Mouse (Mus musculus) kidney, embryonic 15.5 days (tissue): ENCODE data around the gene Hdgfl2. TPM values are rescaled to one million over a fixed set of nuclear protein-coding genes. Genes with fewer than 3 reads are reported as not detected.

Experiments
- ATAC-seq: fragments of 200-750 bp; cut with Nextera tagmentation; replicated peaks from 2 replicates; pipeline ENCODE4 v1.8.0; 2017; ENCODE audit warnings: moderate TSS enrichment; ENCODE audit not compliant: low FRiP score
- H3K27ac ChIP-seq: fragments of 300-500 bp; sonication (generic); 2 replicates; pipeline ENCODE4 v1.5.1; 2015; ENCODE audit warnings: mild to moderate bottlenecking, inconsistent platforms
- H3K27me3 ChIP-seq: fragments of 300-500 bp; sonication (generic); 2 replicates; pipeline ENCODE4 v1.6.1; 2015; ENCODE audit warnings: inconsistent platforms
- H3K36me3 ChIP-seq: fragments of 300-500 bp; sonication (generic); 2 replicates; pipeline ENCODE4 v1.6.1; 2015; ENCODE audit warnings: inconsistent platforms
- H3K4me1 ChIP-seq: fragments of 300-500 bp; sonication (generic); 2 replicates; pipeline ENCODE4 v1.6.1; 2015; ENCODE audit warnings: inconsistent platforms
- H3K4me2 ChIP-seq: fragments of 300-500 bp; sonication (generic); 2 replicates; pipeline ENCODE4 v1.6.1; 2015; ENCODE audit warnings: moderate library complexity, mild to moderate bottlenecking, inconsistent platforms
- H3K4me3 ChIP-seq: fragments of 300-500 bp; sonication (generic); replicated peaks from 2 replicates; pipeline ENCODE4 v1.5.1; 2015; ENCODE audit warnings: mild to moderate bottlenecking, inconsistent platforms
- H3K9ac ChIP-seq: fragments of 300-500 bp; sonication (generic); 2 replicates; pipeline ENCODE4 v1.6.1; 2015; ENCODE audit warnings: mild to moderate bottlenecking, inconsistent platforms
- H3K9me3 ChIP-seq: fragments of 300-500 bp; sonication (generic); replicated peaks from 2 replicates; pipeline ENCODE4 v1.6.1; 2016; ENCODE audit warnings: inconsistent platforms
- WGBS: fragments of 180-500 bp; shearing (Covaris S2); methylation state at CpG from one replicate; pipeline ENCODE4 v1.1.7; 2015; ENCODE audit warnings: mixed read lengths; 5-methylcytosine and 5-hydroxymethylcytosine counted together
- polyA plus RNA-seq: library from polyadenylated mRNA; unstranded; fragments of >200 nt; fragmentation: Nextera tagmentation; extraction: Ambion mirVana; gene quantifications from 2 replicates; pipeline ENCODE4 v1.2.1, GENCODE M21; 2015

The Hdgfl2 gene
- 123 and 141 TPM in 2 replicates for polyA plus RNA-seq

- Histone ChIP-seq H3K4me1 (peaks cover 39% of the 10 kb centered on the region), H3K27me3 (no peaks in the 10 kb centered on the region), H3K27ac (peak within 1 kb of the TSS; percentile 74), H3K4me2 (peak within 1 kb of the TSS; percentile 95), H3K4me3 (peak within 1 kb of the TSS; percentile 66), H3K9me3 (no peaks in the 10 kb centered on the region), H3K36me3 (peaks cover 22% of the 10 kb centered on the region), H3K9ac (peak within 1 kb of the TSS; percentile 88)
- WGBS: under 1% methylated on average over 61 of the region's 61 CpGs
- ATAC-seq: peak; percentile 94
Observed at GRCm38 (mm10) chr17:56078880-56079795, at the start of gene Hdgfl2. Gene Hdgfl2 (plus strand): TSS chr17:56079634.

- WGBS: 87% methylated on average over 9 of the region's 9 CpGs
- Histone ChIP-seq H3K9ac (no peak overlapping the region), H3K36me3 (peaks cover 59% of the 10 kb centered on the region)
Observed at GRCm38 (mm10) chr17:56030238-56030870, 49.1 kb upstream of the Hdgfl2 start.

GRCm38 (mm10) chr17:56030919-56031318 is 48.5 kb upstream of the Hdgfl2 start:
- ATAC-seq: peak; percentile 54
- Histone ChIP-seq H3K9me3 (no peaks in the 10 kb centered on the region), H3K4me1 (peaks cover 73% of the 10 kb centered on the region), H3K4me3 (no peak overlapping the region), H3K27me3 (no peaks in the 10 kb centered on the region), H3K36me3 (peaks cover 59% of the 10 kb centered on the region), H3K9ac (no peak overlapping the region), H3K4me2 (no peak overlapping the region), H3K27ac (peak overlapping the region; percentile 52; the same call in 1 of the 2 replicates)
- 45% methylated on average over 5 of the region's 5 CpGs for WGBS

More at GRCm38 (mm10) chr17:56030238-56030870, 49.1 kb upstream of the Hdgfl2 start:
- no peak overlapping the region for H3K4me3 ChIP-seq
- no peak overlapping the region for H3K4me2 ChIP-seq
- H3K27ac ChIP-seq: peak overlapping the region; percentile 52; the same call in 1 of the 2 replicates
- no peak for ATAC-seq
- H3K27me3 ChIP-seq: no peaks in the 10 kb centered on the region
- H3K4me1 ChIP-seq: peaks cover 73% of the 10 kb centered on the region
- no peaks in the 10 kb centered on the region for H3K9me3 ChIP-seq

- 89% methylated on average over 7 of the region's 7 CpGs for whole genome bisulfite sequencing
- ATAC-seq: no peak
- H3K9ac ChIP-seq: no peak overlapping the region
Observed at GRCm38 (mm10) chr17:56031431-56031830, 48.0 kb upstream of the Hdgfl2 start.

GRCm38 (mm10) chr17:56032127-56032733 is 47.2 kb upstream of the Hdgfl2 start:
- peak overlapping the region; percentile 49 for H3K27ac ChIP-seq

More at GRCm38 (mm10) chr17:56031431-56031830, 48.0 kb upstream of the Hdgfl2 start:
- H3K27me3 ChIP-seq: no peaks in the 10 kb centered on the region
- H3K4me1 ChIP-seq: peaks cover 68% of the 10 kb centered on the region
- H3K4me3 ChIP-seq: no peak overlapping the region
- peaks cover 56% of the 10 kb centered on the region for H3K36me3 ChIP-seq
- H3K9me3 ChIP-seq: no peaks in the 10 kb centered on the region
- H3K4me2 ChIP-seq: no peak overlapping the region
- peak overlapping the region; percentile 52; the same call in 1 of the 2 replicates for H3K27ac ChIP-seq

GRCm38 (mm10) chr17:56032831-56033230 is 46.6 kb upstream of the Hdgfl2 start:
- H3K27ac ChIP-seq: peak overlapping the region; percentile 49
- peaks cover 48% of the 10 kb centered on the region for H3K36me3 ChIP-seq
- no peaks in the 10 kb centered on the region for H3K27me3 ChIP-seq
- no peak for ATAC-seq
- H3K4me2 ChIP-seq: peak overlapping the region; percentile 35
- no peak overlapping the region for H3K4me3 ChIP-seq
- WGBS: 68% methylated on average over 7 of the region's 7 CpGs
- H3K4me1 ChIP-seq: peaks cover 65% of the 10 kb centered on the region
- no peaks in the 10 kb centered on the region for H3K9me3 ChIP-seq
- 0 out of 2 replicates have a peak overlapping the region, but pooled peaks have one; percentile 26 for H3K9ac ChIP-seq

More at GRCm38 (mm10) chr17:56032127-56032733, 47.2 kb upstream of the Hdgfl2 start:
- Histone ChIP-seq H3K9me3 (no peaks in the 10 kb centered on the region), H3K4me1 (peaks cover 69% of the 10 kb centered on the region), H3K9ac (no peak overlapping the region), H3K4me2 (peak overlapping the region; percentile 35), H3K4me3 (no peak overlapping the region), H3K36me3 (peaks cover 53% of the 10 kb centered on the region), H3K27me3 (no peaks in the 10 kb centered on the region)
- no peak for ATAC-seq
- WGBS: 69% methylated on average over 6 of the region's 6 CpGs

GRCm38 (mm10) chr17:56034040-56034725 is 45.3 kb upstream of the Hdgfl2 start:
- 0 out of 2 replicates have a peak overlapping the region, but pooled peaks have one; percentile 95 for H3K9ac ChIP-seq
- peak overlapping the region; percentile 65; the same call in 1 of the 2 replicates for H3K4me2 ChIP-seq
- ATAC-seq: no peak
- peaks cover 62% of the 10 kb centered on the region for H3K4me1 ChIP-seq
- 0 out of 2 replicates have a peak overlapping the region, but pooled peaks have one; percentile 82 for H3K4me3 ChIP-seq
- no peaks in the 10 kb centered on the region for H3K27me3 ChIP-seq
- no peaks in the 10 kb centered on the region for H3K9me3 ChIP-seq
- WGBS: 85% methylated on average over 7 of the region's 7 CpGs
- peaks cover 34% of the 10 kb centered on the region for H3K36me3 ChIP-seq
- no peak overlapping the region for H3K27ac ChIP-seq

GRCm38 (mm10) chr17:56034726-56035100 is 44.7 kb upstream of the Hdgfl2 start:
- 80% methylated on average over 6 of the region's 6 CpGs for WGBS
- Histone ChIP-seq H3K9ac (peak overlapping the region; percentile 95; the same call in 1 of the 2 replicates), H3K4me3 (peak overlapping the region; percentile 82), H3K36me3 (peaks cover 29% of the 10 kb centered on the region), H3K4me1 (peaks cover 62% of the 10 kb centered on the region), H3K4me2 (peak overlapping the region; percentile 65), H3K27me3 (no peaks in the 10 kb centered on the region), H3K27ac (0 out of 2 replicates have a peak overlapping the region, but pooled peaks have one; percentile 19), H3K9me3 (no peaks in the 10 kb centered on the region)
- ATAC-seq: no peak

GRCm38 (mm10) chr17:56035216-56035615 is 44.2 kb upstream of the Hdgfl2 start:
- Histone ChIP-seq H3K36me3 (peaks cover 26% of the 10 kb centered on the region), H3K4me1 (peaks cover 61% of the 10 kb centered on the region), H3K9me3 (no peaks in the 10 kb centered on the region), H3K27ac (no peak overlapping the region), H3K4me3 (peak overlapping the region; percentile 82), H3K27me3 (no peaks in the 10 kb centered on the region), H3K4me2 (peak overlapping the region; percentile 65), H3K9ac (peak overlapping the region; percentile 95; the same call in 1 of the 2 replicates)
- ATAC-seq: no peak
- 64% methylated on average over 4 of the region's 4 CpGs for WGBS

GRCm38 (mm10) chr17:56036176-56036900 is 43.1 kb upstream of the Hdgfl2 start, which contains the start of gene Sh3gl1:
Gene Sh3gl1 (minus strand): TSS chr17:56036635.
- WGBS: under 1% methylated on average over 74 of the region's 74 CpGs
- peaks cover 19% of the 10 kb centered on the region for H3K36me3 ChIP-seq
- H3K9me3 ChIP-seq: no peaks in the 10 kb centered on the region
- H3K27me3 ChIP-seq: no peaks in the 10 kb centered on the region
- peak; percentile 92 for ATAC-seq
- H3K4me1 ChIP-seq: peaks cover 57% of the 10 kb centered on the region
- peak within 1 kb of the TSS; percentile 95 for H3K9ac ChIP-seq
- peak within 1 kb of the TSS; percentile 92 for H3K27ac ChIP-seq
- peak within 1 kb of the TSS; percentile 82 for H3K4me3 ChIP-seq
- peak within 1 kb of the TSS; percentile 65 for H3K4me2 ChIP-seq
